Mouse (Mus musculus) skeletal muscle tissue, adult 2 months (tissue): Measurements from ENCODE around the gene Ptgfrn.

Source experiments
- DNase-seq: peaks from one replicate; pipeline ENCODE4 v3.0.0-alpha.2; 2012; ENCODE audit warnings: low read depth, low spot score

Ptgfrn gene

GRCm38 (mm10) chr3:101078344-101078743 lies 31.7 kb downstream of the Ptgfrn start:
- peak; percentile 40 for DNase-seq

DNA sequence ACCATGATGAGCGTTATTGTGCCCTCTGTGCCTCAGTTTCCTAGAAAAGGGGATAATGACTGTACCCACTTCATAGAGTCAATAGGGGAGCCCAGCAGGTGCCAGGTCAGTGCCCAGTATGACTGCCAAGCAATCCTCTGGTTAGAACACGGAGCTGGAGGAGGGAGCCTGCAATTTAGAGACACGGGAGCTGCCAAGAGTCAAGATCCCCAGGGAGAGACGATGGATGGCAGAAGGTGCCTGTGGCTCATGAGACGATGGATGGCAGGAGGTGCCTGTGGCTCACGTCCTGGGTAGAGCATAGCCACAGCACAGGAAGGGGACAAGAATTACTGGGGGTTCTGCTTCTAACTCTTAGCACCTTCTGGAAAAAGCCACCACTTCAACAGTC lies 32.4 kb downstream of the Ptgfrn start:
- DNase-seq = no peak

- DNase-seq = no peak
These were observed 32.9 kb downstream of the Ptgfrn start for GRCm38 (mm10) chr3:101076966-101077709.

DNA sequence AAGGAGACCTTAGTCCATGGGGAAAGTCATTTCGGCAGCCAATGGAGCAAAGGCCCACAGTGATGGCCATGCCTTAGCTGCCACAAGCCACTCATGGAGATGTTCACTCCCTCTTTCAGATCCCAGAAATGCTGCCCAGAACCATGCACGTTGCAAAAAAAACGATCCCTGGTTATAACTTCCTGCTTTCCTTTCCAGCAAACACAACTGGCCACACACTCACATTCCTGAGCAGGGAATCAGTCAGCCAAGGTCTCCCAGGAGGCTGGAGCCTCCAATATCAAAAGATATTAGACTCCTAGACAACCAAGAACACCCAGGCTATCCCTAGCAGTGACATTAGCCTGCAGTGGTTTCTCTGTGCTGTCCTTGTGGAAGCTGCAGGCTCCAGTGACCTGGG lies 34.2 kb downstream of the Ptgfrn start:
- peak; percentile 27 for DNase-seq

DNA sequence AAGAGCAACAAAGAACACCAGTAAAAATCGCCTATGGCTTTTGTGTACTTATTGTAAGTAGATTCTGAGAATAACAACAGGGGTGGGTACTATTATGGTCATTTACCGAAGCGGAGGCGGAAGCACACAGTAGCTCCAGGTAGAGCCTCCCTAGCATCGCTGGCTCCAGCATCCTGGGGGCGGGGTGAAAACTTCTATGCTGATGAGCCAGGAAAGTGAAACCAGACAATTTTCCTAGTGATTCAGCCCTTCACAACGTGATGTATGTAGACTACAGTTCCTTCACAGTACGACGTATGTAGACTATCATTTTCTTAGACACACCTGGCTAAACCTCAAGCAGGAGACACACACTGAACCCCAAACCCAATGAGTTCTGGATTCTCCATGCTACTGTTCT lies 36.7 kb downstream of the Ptgfrn start:
- no peak for DNase-seq

GRCm38 (mm10) chr3:101072506-101073215 lies 37.4 kb downstream of the Ptgfrn start:
- no peak for DNase-seq

GRCm38 (mm10) chr3:101071576-101071975 lies 38.5 kb downstream of the Ptgfrn start:
- no peak for DNase-seq

- peak; percentile 66 for DNase-seq
These were observed 39.3 kb downstream of the Ptgfrn start for GRCm38 (mm10) chr3:101070796-101071235.

DNA sequence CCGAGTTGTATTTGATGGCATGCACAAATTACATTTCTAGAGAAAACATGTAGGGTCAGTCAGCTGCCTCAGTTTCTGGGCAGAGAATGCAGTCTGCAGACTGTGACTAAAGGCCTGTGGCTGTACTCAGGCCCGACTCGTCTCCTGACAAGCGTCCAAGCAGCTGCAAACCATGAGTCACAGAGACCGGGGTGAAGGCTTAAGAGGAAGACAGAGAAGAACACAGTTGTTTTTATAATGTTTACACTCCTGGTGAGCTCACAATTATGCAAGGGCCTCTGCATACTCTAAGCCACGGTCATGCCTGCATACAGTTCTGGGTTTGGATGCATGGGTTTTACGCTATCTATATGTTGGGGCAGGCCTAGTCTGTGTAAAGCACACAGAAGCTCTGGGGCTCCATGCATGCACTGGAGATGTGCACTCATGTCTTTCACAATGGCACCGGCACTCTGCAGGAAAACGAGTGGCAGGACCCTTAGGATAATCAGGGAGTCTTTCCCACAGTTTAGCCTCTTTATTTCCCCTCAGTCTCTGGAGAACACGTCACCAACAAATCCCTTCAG lies 39.8 kb downstream of the Ptgfrn start:
- DNase-seq = peak; percentile 79

DNA sequence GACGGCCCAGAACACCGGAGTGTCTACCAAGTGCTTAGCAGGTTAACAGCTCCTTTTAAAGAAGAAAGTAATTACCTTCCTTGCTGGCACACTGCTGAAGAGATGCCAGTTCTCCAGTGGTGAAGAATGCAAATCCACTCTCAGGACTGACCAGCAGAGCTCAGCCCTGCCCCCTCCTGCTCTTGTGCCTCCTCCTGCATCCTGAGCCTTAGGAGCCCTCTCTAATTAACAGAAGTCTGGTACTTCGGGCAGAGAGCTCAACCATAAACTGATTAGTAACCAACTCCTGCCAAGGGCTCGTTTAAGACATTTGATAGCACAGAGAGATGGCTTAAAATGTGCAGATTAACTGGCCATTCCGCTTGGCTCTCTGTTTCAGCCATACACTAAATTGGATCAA lies 41.4 kb downstream of the Ptgfrn start:
- no peak for DNase-seq

DNA sequence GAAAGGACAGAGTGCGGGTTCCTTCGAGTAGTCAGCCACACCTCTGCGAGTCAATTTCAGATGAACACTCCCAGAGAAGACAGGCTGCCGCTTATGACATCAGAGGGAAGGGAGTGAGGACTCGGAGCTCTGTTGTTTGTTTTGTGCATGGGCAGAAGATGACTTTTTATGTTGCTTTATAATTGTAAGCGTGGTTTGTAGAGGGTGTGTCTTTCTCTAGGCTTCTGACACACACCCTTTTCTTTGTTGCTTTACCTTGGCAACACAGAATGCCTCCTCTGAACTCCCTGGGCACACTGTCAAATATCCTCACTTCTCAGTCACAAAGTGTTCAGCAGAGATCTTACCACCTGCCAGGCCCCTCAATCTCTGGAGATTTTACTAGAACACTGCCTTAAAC lies 43.9 kb downstream of the Ptgfrn start:
- DNase-seq = peak; percentile 57

DNA sequence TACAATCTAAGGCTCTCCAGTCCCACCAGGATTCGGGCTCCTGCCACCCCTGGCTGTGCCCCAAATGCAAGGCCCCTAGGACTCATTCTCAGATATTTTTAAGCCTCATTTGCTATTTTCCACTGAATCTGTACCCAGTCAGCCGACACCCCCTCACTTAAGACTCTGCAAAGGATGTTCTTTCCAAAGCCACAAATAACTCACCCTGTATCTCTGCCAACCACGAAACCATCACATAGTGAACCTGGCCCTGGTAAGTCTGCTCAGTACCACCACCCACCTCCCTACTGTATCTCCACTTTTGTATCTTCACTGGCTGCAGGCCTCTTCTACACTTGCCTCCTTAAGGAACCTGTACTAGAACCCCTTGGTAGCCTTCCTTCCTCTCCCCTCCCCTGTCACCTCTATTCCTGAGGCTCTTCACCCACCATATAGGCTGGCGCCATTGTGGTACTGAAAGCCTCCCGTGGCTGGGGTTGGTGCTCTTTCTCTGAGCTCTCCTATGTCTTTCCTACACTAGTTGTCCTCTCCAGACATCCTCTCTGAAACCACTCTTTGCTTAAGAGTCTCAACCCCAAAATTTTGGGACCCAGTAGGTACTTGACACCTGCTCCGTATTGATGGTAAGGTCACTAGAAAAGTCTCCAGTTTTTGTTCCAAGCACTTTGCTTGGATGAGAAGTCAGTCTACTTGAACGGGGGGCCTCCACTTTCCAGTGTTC lies 48.1 kb downstream of the Ptgfrn start:
- no peak for DNase-seq

GRCm38 (mm10) chr3:101059214-101059613 lies 50.9 kb downstream of the Ptgfrn start:
- no peak for DNase-seq

DNA sequence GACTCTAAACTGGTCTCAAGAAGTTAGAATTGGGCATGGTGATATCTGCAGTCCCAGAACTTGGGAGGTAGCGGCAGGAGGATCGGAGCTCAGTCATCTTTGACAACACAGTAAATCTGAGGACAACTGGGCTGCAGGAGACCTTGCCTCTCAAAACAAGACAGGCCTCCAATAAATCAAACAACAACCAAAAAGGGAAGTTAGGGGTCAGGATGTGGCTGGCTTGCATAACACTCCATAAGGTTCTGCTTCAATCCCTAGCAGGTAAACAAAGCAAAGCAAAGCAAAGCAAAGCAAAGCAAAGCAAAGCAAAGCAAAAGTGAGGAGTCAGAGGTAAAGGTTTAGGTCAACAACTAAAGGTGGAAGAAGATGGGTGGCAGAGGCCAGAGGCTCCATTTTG lies 51.9 kb downstream of the Ptgfrn start:
- no peak for DNase-seq

- no peak for DNase-seq
These were observed 54.9 kb downstream of the Ptgfrn start for GRCm38 (mm10) chr3:101055216-101055615.

GRCm38 (mm10) chr3:101051601-101052000 lies 58.5 kb downstream of the Ptgfrn start:
- DNase-seq = no peak

GRCm38 (mm10) chr3:101049997-101050396 lies 60.1 kb downstream of the Ptgfrn start:
- DNase-seq = no peak

DNA sequence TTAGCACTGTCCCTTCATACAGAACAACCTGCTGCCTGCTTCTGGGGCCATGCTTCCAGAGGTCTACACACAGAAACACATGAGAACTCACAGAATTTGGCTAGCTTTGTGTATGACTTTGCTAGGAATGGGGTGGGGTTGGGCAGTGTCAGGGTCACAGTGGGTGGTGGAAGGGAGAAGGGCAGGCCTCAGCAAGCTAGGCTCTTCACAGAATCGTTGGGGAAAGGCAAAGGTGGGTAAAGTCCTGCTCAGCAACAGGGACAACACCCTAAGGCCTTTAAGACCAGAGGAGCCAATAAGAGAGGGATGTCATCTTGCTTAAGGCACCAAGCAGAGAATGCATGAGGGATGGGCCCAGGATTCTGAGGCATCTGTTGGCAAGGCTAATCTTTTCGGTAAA lies 61.3 kb downstream of the Ptgfrn start:
- DNase-seq = no peak

DNA sequence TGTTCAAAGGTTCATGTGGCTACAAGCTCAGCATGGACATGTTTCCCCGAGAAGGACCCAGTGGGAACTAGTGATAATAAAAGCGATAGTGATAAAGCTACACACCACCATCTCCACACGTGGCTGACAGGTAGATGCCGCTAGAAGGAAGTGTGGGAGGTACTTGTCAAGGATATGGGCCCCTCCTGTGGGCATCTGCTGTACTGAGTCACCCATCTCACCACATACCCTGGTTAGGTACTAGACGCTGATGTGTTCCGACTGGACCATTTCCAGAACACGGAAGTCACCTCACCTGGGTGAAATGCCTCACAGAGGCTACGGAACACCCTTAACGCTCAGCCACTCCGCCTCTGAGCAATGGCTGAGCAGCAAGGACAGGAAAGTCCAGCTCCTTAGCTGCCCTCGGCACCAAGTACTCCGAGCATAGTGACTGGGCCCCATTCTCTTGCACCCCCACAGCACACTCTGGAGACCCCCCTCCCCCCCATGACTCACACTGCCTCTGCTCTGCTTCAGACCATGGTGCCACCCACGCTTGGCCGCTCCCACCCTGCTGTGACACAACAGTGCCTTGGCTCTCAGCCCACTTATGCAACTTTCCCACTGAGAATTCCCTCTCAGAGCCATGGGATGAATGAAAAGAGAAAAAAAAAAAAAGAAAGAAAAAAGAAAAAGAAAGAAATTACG lies 62.3 kb downstream of the Ptgfrn start:
- peak; percentile 81 for DNase-seq

GRCm38 (mm10) chr3:101045431-101045830 lies 64.6 kb downstream of the Ptgfrn start:
- DNase-seq = peak; percentile 86

GRCm38 (mm10) chr3:101044686-101045085 lies 65.4 kb downstream of the Ptgfrn start:
- no peak for DNase-seq

- DNase-seq = no peak
These were observed 68.1 kb downstream of the Ptgfrn start for GRCm38 (mm10) chr3:101041997-101042396.
